Mouse (Mus musculus) liver (tissue): ENCODE measurements around the gene Hist1h3c.
"Not testable (repeated sequence)": the region's sequence is repeated elsewhere in the genome, so short reads cannot be mapped to it uniquely, and the experiment has no call there.

ENCODE experiments used
- DNase-seq: peaks from one replicate; pipeline ENCODE4 v3.0.0-alpha.2; 2020; ENCODE audit warnings: mixed read lengths

Gene Hist1h3c

DNA sequence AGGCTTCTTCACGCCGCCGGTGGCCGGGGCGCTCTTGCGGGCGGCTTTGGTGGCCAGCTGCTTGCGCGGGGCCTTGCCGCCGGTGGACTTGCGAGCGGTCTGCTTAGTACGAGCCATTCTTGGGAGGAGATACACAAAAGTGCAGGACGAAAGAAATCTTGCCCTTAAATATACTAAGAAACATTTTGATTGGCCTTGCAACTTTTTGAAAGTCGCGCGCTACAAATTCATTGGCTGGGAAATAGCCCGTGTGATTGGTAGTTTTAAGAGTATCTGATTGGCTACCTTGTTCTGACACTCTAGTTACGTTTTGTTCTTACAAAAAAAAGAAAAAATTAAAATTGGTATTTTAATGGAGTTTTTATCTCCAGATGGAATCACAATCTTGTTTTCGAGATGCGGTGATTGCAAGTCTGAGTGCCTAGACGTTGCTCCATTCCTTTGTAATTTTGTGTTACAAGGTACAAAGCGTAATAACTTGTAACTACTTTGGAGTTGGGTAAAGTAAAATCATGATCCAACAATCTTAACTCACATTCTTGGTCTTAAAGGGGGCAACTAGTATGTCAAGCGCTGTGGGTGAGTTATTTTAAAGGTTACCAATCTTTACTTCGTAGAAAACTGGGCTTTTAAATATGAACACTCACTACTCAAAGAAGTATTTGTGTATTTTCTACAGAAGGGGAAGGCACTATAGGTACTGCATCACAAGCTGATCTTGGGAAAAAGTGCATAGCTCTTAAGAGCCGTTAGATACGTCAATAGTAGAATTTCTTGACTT is at the start of gene Hist1h3c:
Gene Hist1h3c (minus strand): TSS at position 222 of the 781 bp plus-strand sequence.
- DNase-seq, result peak; percentile 87

GRCm38 (mm10) chr13:23792520-23792919 is 47.1 kb upstream of the Hist1h3c start:
- peak; percentile 51 for DNase-seq

- peak; percentile 18 for DNase-seq
Measured at GRCm38 (mm10) chr13:23779025-23779424, 33.6 kb upstream of the Hist1h3c start.

GRCm38 (mm10) chr13:23778339-23778738 is 32.9 kb upstream of the Hist1h3c start:
- no peak for DNase-seq

GRCm38 (mm10) chr13:23772561-23773313 is 27.3 kb upstream of the Hist1h3c start:
- peak; percentile 86 for DNase-seq

DNA sequence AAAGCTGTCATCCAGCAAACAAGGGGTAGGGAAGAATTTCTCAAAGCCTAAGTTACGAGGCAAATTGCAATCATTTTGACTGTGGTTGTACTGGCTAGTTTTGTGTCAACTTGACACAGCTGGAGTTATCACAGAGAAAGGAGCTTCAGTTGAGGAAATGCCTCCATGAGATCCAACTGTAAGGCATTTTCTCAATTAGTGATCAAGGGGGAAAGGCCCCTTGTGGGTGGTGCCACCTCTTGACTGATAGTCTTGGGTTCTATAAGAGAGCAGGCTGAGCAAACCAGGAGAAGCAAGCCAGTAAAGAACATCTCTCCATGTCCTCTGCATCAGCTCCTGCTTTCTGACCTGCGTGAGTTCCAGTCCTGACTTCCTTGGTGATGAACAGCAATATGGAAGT is 24.2 kb upstream of the Hist1h3c start, which contains the start of gene Trim38:
Gene Trim38 (plus strand): TSS at position 301 of the 400 bp plus-strand sequence.
- DNase-seq, result not testable (repeated sequence)

- DNase-seq, result no peak
Measured at GRCm38 (mm10) chr13:23768834-23769397, 23.5 kb upstream of the Hist1h3c start.

GRCm38 (mm10) chr13:23766772-23767171 is 21.4 kb upstream of the Hist1h3c start:
- no peak for DNase-seq

DNA sequence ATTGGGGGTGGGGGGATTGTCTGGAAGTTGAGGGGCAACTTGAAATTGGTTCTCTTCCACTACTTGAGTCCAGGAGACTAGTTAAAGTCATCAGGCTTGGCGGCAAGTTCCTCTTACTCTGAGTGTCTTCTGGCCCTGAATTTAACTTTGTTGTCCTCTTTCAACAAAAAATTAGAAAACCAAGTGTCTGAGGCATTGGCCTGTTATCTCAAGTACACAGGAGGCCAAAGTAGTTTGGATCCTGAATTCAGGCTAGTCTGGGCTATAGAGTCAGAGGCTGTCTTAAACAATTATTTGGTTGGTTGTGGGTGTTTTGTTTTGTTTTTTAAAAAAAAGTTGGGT is 19.7 kb upstream of the Hist1h3c start:
- DNase-seq, result no peak

- DNase-seq, result peak; percentile 73
Measured at GRCm38 (mm10) chr13:23764324-23765171, 19.1 kb upstream of the Hist1h3c start.

GRCm38 (mm10) chr13:23763586-23764323 is 18.4 kb upstream of the Hist1h3c start, which contains the start of gene Hist1h1a:
Gene Hist1h1a (plus strand): TSS chr13:23763666.
- peak; percentile 97 for DNase-seq

DNA sequence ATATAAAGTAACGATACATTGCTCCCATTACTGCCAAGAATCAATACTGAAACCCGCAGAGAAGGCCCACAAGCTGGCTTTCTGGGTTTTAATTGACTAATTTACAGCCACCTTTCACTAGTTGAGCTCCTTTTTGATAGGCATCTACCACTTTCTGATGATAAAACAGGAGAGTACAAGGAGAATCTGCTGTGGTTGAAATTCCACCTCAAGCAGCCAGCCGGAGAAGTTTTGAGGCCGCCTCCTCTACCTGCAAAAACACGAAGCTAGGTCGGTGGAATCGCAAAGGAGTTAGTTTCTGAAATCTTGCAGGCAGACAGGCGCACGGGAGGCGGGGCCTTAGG is 17.8 kb upstream of the Hist1h3c start:
- no peak for DNase-seq

- DNase-seq, result peak; percentile 84
Measured at GRCm38 (mm10) chr13:23761871-23762821, 16.7 kb upstream of the Hist1h3c start, which contains the start of gene Hist1h3a. Gene Hist1h3a (minus strand): TSS chr13:23762386.

- DNase-seq, result peak; percentile 99
Measured at GRCm38 (mm10) chr13:23760972-23761864, 15.8 kb upstream of the Hist1h3c start, which contains the start of gene Hist1h4a. Gene Hist1h4a (minus strand): TSS chr13:23761230.

DNA sequence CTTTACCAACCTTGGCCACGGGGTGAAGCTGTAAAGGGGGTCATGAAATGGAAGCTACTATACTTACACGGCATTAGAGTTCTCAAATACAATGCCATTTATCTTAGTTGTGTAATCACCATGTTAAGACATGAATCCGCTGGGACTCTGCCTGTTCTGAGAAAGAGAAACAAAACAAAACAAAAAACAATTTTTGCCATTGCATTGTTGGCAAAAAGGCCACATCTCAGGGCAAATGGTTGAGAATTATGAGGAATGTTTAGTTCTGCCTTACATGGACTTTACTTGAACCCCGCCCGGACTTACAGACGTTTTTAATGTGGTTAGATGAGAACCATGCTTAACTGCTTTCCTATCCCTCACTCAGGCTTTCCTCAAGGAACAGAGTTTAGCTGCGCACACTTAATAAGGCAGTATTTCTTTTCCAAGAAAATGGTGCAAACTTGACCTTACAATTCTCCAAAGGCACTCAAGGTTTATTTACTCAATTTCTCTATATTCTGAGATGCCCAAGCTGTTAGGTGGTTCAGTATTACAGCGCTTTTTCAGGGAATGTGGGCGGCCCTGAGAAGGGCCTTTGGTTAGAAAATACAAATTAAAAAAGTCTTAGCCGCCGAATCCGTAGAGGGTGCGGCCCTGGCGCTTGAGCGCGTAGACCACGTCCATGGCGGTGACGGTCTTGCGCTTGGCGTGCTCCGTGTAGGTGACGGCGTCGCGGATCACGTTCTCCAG is 15.0 kb upstream of the Hist1h3c start:
- peak; percentile 53 for DNase-seq

DNA sequence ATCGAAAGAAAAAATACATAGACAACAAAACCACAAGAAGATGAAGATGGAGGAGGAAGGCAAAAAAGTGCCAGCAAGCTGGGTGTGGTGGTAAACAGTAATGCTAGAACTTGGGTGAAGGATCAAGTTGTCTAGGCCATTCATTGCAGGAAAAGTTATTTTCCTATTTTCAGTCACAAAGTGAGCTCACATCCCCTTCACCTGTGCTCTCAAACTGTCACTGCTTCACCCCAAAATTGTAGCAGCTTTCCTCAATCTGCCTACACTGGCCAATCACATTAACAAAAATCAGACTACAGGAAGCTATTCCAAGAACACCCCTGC is 14.5 kb upstream of the Hist1h3c start:
- no peak for DNase-seq

DNA sequence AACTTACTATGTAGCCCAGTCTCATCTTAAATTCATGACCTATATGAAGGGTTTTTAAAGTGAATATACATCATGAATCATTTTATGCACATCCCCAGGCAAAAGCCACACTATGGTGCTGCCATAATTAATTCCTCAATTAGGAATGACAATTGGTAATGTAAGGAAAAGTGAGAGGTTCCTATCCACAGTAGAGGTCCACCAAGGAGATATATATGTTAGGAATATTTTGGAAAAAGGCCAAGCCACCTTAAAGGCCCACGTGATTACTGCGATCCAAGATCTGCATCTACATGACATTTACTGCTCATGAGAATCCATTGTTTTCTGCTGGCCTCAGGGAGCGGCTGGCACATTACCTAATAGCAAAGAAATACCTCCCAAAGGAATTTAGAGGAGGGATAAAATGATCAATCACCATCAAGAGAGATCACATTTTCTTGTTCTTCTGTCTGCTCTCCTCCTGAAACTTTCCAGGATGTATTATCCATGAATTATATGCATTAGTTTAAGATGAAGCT is 13.9 kb upstream of the Hist1h3c start:
- DNase-seq, result no peak

DNA sequence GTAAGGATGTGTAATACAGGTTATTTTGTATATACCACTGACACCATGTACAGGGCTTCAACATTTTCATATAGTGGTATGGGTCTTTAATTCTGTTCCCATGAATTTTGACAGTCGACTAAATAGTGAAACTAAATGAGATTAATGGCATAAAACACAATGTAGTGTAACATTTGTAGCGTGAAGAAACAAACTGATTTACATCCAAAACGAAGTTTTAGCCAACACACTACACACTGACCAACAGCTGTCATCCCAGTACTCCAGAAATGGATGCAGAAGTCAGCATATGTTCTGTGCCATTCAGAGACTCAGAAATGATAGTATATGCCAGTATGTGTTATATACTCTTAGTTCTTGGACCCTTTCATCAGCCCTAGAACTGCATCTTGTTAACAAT is 12.5 kb upstream of the Hist1h3c start:
- DNase-seq, result no peak
